Mouse (Mus musculus): Measurements from ENCODE around the gene Lap3. TPM values are rescaled to one million over a fixed set of nuclear protein-coding genes. Genes with fewer than 3 reads are reported as not detected.

Gene Lap3
- polyA plus RNA-seq, 2 experiments, result 24.3 to 38.8 TPM

DNA sequence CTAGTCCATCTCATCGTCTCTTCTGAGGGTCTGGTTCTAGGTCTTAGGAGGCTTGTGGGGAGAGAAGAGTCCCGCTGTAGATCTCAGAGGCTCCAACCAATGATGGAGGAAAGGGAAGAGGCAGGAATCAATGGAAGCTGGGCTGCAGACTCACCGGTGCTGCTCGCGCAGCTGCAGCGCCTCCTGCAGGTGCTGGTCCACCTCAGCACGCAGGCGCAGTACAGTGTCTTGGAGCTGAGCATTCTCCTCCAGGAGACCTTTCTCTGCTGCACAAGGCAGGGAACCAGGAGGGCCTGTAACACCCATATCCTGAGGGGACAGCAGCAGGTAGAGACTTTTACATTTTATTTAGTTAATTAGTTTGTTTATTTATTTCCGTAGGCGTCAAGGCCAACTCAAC, 46.3 kb downstream of the Lap3 start:
- Histone ChIP-seq H3K9me3 (ENCODE audit: control insufficient read depth, low read length) (no peaks in the 10 kb centered on the region), H3K4me3 (ENCODE audit: insufficient read depth in 1 of 2, low read depth in 2 of 2, low read length in 2 of 2) (no peak overlapping the region), H3K9ac (replicated peaks) (no peak overlapping the region), H3K27ac (no peak overlapping the region), H3K4me2 (ENCODE audit: low read depth) (no peak overlapping the region), H3K36me3 (replicated peaks; ENCODE audit: control insufficient read depth, insufficient read depth, low read depth) (no peaks in the 10 kb centered on the region), H3K27me3 (ENCODE audit: control insufficient read depth, insufficient read depth, low read length) (no peaks in the 10 kb centered on the region), H3K4me1 (replicated peaks; ENCODE audit: control insufficient read depth in 2 of 2, insufficient read depth in 2 of 2, low read length in 1 of 2) (no peaks in the 10 kb centered on the region)
- TF ChIP-seq EP300 (IDR thresholded peaks at IDR 0.05; ENCODE audit: low read depth) (no peak), CTCF (IDR thresholded peaks at IDR 0.05; ENCODE audit: low read depth) (peak; percentile 59)
- no peak for ATAC-seq (ENCODE audit: insufficient read depth)
- no peak for DNase-seq (ENCODE audit: low read depth in 3 of 3, low spot score in 3 of 3)
- WGBS (ENCODE audit: insufficient replicate concordance), result 42% methylated on average over 10 of the region's 10 CpGs

DNA sequence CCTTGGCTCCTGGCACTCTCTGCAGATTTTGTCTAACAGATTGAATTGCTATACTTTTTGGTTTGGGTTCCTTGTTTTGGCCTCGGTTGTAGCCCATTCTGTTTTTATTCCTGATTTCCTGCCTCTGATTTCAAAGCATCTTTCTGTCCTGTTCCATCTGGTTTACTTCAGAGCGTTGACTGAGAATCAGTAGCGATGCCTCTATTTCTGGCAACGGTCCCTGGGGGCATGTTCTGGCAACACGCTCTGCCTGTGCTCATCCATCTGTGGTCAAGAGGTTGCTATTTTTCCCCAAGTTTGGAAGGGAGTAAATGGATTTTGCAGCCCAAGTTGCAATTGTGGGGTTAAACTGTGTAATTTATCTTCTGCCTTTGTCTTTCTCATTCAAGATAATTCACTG, 50.2 kb downstream of the Lap3 start:
- DNase-seq (ENCODE audit: low read depth in 3 of 3, low spot score in 3 of 3) (no peak), ATAC-seq (ENCODE audit: insufficient read depth) (no peak)
- Histone ChIP-seq H3K9ac (replicated peaks) (no peak overlapping the region), H3K4me1 (replicated peaks; ENCODE audit: control insufficient read depth in 2 of 2, insufficient read depth in 2 of 2, low read length in 1 of 2) (no peaks in the 10 kb centered on the region), H3K36me3 (replicated peaks; ENCODE audit: control insufficient read depth, insufficient read depth, low read depth) (no peaks in the 10 kb centered on the region), H3K27ac (no peak overlapping the region), H3K4me3 (ENCODE audit: insufficient read depth in 1 of 2, low read depth in 2 of 2, low read length in 2 of 2) (no peak overlapping the region), H3K27me3 (ENCODE audit: control insufficient read depth, insufficient read depth, low read length) (no peaks in the 10 kb centered on the region), H3K9me3 (ENCODE audit: control insufficient read depth, low read length) (no peaks in the 10 kb centered on the region), H3K4me2 (ENCODE audit: low read depth) (no peak overlapping the region)
- no peak for TF ChIP-seq EP300 (IDR thresholded peaks at IDR 0.05; ENCODE audit: low read depth)
- TF ChIP-seq CTCF (IDR thresholded peaks at IDR 0.05; ENCODE audit: low read depth), result no peak
- WGBS (ENCODE audit: insufficient replicate concordance), result 71% methylated on average over 5 of the region's 5 CpGs

DNA sequence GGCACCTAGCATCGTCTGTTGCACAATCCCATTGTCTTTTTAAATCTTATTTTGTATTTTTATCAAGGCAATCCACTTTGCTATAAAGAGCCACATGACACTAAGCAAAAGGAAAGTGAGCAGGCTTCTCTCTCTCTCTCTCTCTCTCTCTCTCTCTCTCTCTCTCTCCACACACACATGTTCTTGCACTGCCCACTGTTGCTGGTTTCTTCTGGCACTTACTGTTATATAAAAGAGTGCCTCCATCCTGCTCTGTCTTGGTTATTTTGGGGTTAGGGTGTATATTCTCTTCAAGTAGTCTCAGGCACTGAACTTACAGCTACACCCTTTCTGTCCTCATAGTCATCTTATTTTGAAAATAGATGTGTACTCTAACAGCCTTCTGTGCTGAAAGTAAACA, 56.4 kb downstream of the Lap3 start:
- Histone ChIP-seq H3K4me1 (replicated peaks; ENCODE audit: control insufficient read depth in 2 of 2, insufficient read depth in 2 of 2, low read length in 1 of 2) (no peaks in the 10 kb centered on the region), H3K4me3 (ENCODE audit: insufficient read depth in 1 of 2, low read depth in 2 of 2, low read length in 2 of 2) (no peak overlapping the region), H3K9me3 (ENCODE audit: control insufficient read depth, low read length) (no peaks in the 10 kb centered on the region), H3K4me2 (ENCODE audit: low read depth) (no peak overlapping the region), H3K27me3 (ENCODE audit: control insufficient read depth, insufficient read depth, low read length) (no peaks in the 10 kb centered on the region), H3K9ac (replicated peaks) (no peak overlapping the region), H3K27ac (no peak overlapping the region), H3K36me3 (replicated peaks; ENCODE audit: control insufficient read depth, insufficient read depth, low read depth) (no peaks in the 10 kb centered on the region)
- TF ChIP-seq EP300 (IDR thresholded peaks at IDR 0.05; ENCODE audit: low read depth) (no peak), CTCF (IDR thresholded peaks at IDR 0.05; ENCODE audit: low read depth) (no peak)
- 63% methylated on average over 1 of the region's 1 CpGs for WGBS (ENCODE audit: insufficient replicate concordance)
- ATAC-seq (ENCODE audit: insufficient read depth) (no peak), DNase-seq (ENCODE audit: low read depth in 3 of 3, low spot score in 3 of 3) (no peak)

Other genes starting within 250 kb of the Lap3 start
- gene Qdpr, start 43.1 kb upstream of the Lap3 start, polyA plus RNA-seq (2012; rRNA removed), result 32.6 and 34.3 TPM in 2 replicates
- gene Qdpr, start 43.1 kb upstream of the Lap3 start, polyA plus RNA-seq (2014; fragmentation: Nextera tagmentation; extraction: Ambion mirVana), result 61.1 and 68.2 TPM in 2 replicates
- not detected in 2 replicates for gene Clrn2, start 39.6 kb upstream of the Lap3 start, polyA plus RNA-seq (2012; rRNA removed)
- gene Clrn2, start 39.6 kb upstream of the Lap3 start, polyA plus RNA-seq (2014; fragmentation: Nextera tagmentation; extraction: Ambion mirVana), result not detected in 2 replicates
- 22.7 and 37.6 TPM in 2 replicates for gene Med28, start 26.9 kb downstream of the Lap3 start, polyA plus RNA-seq (2012; rRNA removed)
- gene Med28, start 26.9 kb downstream of the Lap3 start, polyA plus RNA-seq (2014; fragmentation: Nextera tagmentation; extraction: Ambion mirVana), result 99.8 and 102 TPM in 2 replicates
- 0.04 TPM in 2 replicates for gene Fam184b, start 146.2 kb downstream of the Lap3 start, polyA plus RNA-seq (2012; rRNA removed)
- 0.09 TPM in 1 of 2 replicates, not detected in the other for gene Fam184b, start 146.2 kb downstream of the Lap3 start, polyA plus RNA-seq (2014; fragmentation: Nextera tagmentation; extraction: Ambion mirVana)
- gene Ncapg, start 176.5 kb downstream of the Lap3 start, polyA plus RNA-seq (2012; rRNA removed), result 12.5 and 28.2 TPM in 2 replicates
- gene Ncapg, start 176.5 kb downstream of the Lap3 start, polyA plus RNA-seq (2014; fragmentation: Nextera tagmentation; extraction: Ambion mirVana), result 57.4 and 60.6 TPM in 2 replicates

All from liver, embryonic 14.5 days (tissue).